Comparison of ENCODE assay signal across 21 mouse cellular contexts in genomic region chr17:4301142-4301853, GRCm38 (mm10).
A peak's percentile ranks its signal among the peaks of the same experiment; 100 is the strongest.
DNase-seq lines count a peak whose midpoint lies in the region; ATAC-seq lines count a peak whose summit lies in the region.
"Had no signal": no experiment of that assay in that cellular context is flagged by ENCODE, and none has a peak within 500 bp of the region (broad histone marks: within the 10 kb centered on the region; RNA-seq: fewer than 3 reads in every experiment).

No protein-coding gene starts in this region.

- H3K4me1 ChIP-seq in heart, embryonic 11.5 days (ENCODE audit: control insufficient read depth, insufficient read depth, low read length) = no peaks in the 10 kb centered on the region
- H3K4me1 ChIP-seq in lung, embryonic 15.5 days = peaks cover 16% of the 10 kb centered on the region
- H3K4me1 ChIP-seq: embryonic facial prominence, embryonic 10.5 days; forebrain, embryonic 12.5 days; liver, embryonic 12.5 days; midbrain, embryonic 10.5 days had no signal

- H3K27me3 ChIP-seq in heart, embryonic 11.5 days (ENCODE audit: control insufficient read depth, insufficient read depth, low read length) = no peaks in the 10 kb centered on the region
- no peaks in the 10 kb centered on the region for H3K27me3 ChIP-seq in lung, embryonic 15.5 days
- H3K27me3 ChIP-seq: forebrain, embryonic 12.5 days; heart, embryonic 15.5 days; limb, embryonic 12.5 days; liver, embryonic 12.5 days; neural tube, embryonic 13.5 days had no signal

- WGBS in heart, embryonic 11.5 days (ENCODE audit: insufficient replicate concordance) = 72% methylated on average over 12 of the region's 12 CpGs
- 47% methylated on average over 12 of the region's 12 CpGs for WGBS in lung, embryonic 15.5 days

- peak; percentile 6 for DNase-seq in heart, adult 8-10 months (ENCODE audit: low spot score)
- DNase-seq in lung, postnatal 14 days = no peak
- peak; percentile 12 for DNase-seq in lung, postnatal 10 days
- peak; percentile 6 for DNase-seq in yolk sac, embryonic 10.5 days (ENCODE audit: low spot score)
- DNase-seq in spleen, adult 18-20 months = no peak
- DNase-seq: adrenal gland, postnatal 25 days; cerebellum, adult 11-12 months; cerebellum, postnatal 36 days; heart, postnatal 4 days; kidney, adult 18-20 months had no signal

- no peak overlapping the region for H3K9ac ChIP-seq in heart, embryonic 11.5 days (ENCODE audit: low read depth, low read length)
- H3K9ac ChIP-seq in lung, embryonic 15.5 days = no peak overlapping the region
- H3K9ac ChIP-seq: forebrain, embryonic 12.5 days; heart, embryonic 15.5 days; limb, embryonic 12.5 days; liver, embryonic 12.5 days; neural tube, embryonic 13.5 days had no signal

- H3K36me3 ChIP-seq in heart, embryonic 11.5 days (ENCODE audit: control insufficient read depth, insufficient read depth, low read length) = no peaks in the 10 kb centered on the region
- H3K36me3 ChIP-seq in lung, embryonic 15.5 days = no peaks in the 10 kb centered on the region
- H3K36me3 ChIP-seq: embryonic facial prominence, embryonic 10.5 days; forebrain, embryonic 12.5 days; heart, embryonic 15.5 days; limb, embryonic 12.5 days; liver, embryonic 12.5 days; midbrain, embryonic 10.5 days; neural tube, embryonic 13.5 days had no signal

- no peaks in the 10 kb centered on the region for H3K9me3 ChIP-seq in heart, embryonic 11.5 days (replicated peaks; ENCODE audit: control insufficient read depth, low read length)
- no peaks in the 10 kb centered on the region for H3K9me3 ChIP-seq in lung, embryonic 15.5 days
- H3K9me3 ChIP-seq: embryonic facial prominence, embryonic 10.5 days; forebrain, embryonic 12.5 days; heart, embryonic 15.5 days; limb, embryonic 12.5 days; liver, embryonic 12.5 days; midbrain, embryonic 10.5 days; neural tube, embryonic 13.5 days had no signal

- H3K27ac ChIP-seq in heart, embryonic 11.5 days (ENCODE audit: low read depth, low read length) = no peak overlapping the region
- no peak overlapping the region for H3K27ac ChIP-seq in lung, embryonic 15.5 days
- H3K27ac ChIP-seq: embryonic facial prominence, embryonic 10.5 days; forebrain, embryonic 12.5 days; heart, embryonic 15.5 days; kidney, postnatal 0 days; limb, embryonic 12.5 days; liver, embryonic 12.5 days; midbrain, embryonic 10.5 days; neural tube, embryonic 13.5 days had no signal

- ATAC-seq in heart, embryonic 11.5 days (replicated peaks; ENCODE audit: insufficient number of reproducible peaks, low FRiP score, low TSS enrichment) = no peak
- peak; percentile 8; the same call in 1 of the 2 replicates for ATAC-seq in lung, embryonic 15.5 days (ENCODE audit: borderline replicate concordance, extremely low read depth, low FRiP score, low TSS enrichment)
- ATAC-seq: CD4-positive, CD25-positive, alpha-beta regulatory T cell, adult 4 months; liver, embryonic 12.5 days had no signal

- H3K4me3 ChIP-seq in heart, embryonic 11.5 days (ENCODE audit: low read depth, low read length) = no peak overlapping the region
- no peak overlapping the region for H3K4me3 ChIP-seq in lung, embryonic 15.5 days
- H3K4me3 ChIP-seq: embryonic facial prominence, embryonic 10.5 days; forebrain, embryonic 12.5 days; heart, embryonic 15.5 days; limb, embryonic 12.5 days; liver, embryonic 12.5 days; midbrain, embryonic 10.5 days; neural tube, embryonic 13.5 days had no signal

- no peak overlapping the region for H3K4me2 ChIP-seq in heart, embryonic 11.5 days
- no peak overlapping the region for H3K4me2 ChIP-seq in lung, embryonic 15.5 days
- H3K4me2 ChIP-seq: forebrain, embryonic 12.5 days; heart, embryonic 15.5 days; limb, embryonic 12.5 days; liver, embryonic 12.5 days; neural tube, embryonic 13.5 days had no signal

Comparison
In these comparisons a context has a peak if more than half of its experiments do, and no peak if none do; other contexts are left out.
1. DNase-seq: peak in heart, adult 8-10 months (single experiment), lung, postnatal 10 days (single experiment) and yolk sac, embryonic 10.5 days (single experiment); none in lung, postnatal 14 days (single experiment) and spleen, adult 18-20 months (0 of 2).